Comparison of ENCODE assay signal across 9 mouse cellular contexts in the genomic region with DNA sequence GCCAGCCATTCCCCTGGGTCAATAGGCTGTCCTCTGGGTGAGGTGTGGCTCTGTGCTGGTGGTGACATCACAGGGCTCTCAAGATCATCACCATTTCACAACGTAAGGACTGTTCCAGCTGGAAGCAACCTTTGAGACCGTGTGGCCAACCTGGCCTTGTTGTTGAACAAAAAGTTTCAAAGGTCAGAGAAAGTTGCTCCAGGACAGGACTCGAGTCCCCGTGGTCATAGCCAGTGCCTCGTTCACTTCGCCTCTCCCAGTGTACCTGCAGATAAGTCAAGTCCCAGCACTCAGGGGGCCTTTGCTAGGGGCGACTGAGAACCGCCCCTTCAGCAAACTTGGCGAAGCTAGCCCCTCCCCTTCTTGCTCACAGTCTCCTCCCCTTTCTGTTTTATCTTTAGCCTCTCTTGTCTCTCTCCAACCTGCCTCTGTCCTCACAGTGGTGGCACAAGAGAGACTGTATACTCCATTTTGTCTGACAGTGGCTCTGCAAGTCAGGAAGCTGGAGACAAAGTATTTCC. TPM values are rescaled to one million over a fixed set of nuclear protein-coding genes. Genes with fewer than 3 reads are reported as not detected.
DNase-seq lines count a peak whose midpoint lies in the region; ATAC-seq and TF ChIP-seq lines count a peak whose summit lies in the region.
"Had no signal": no experiment of that assay in that cellular context is flagged by ENCODE, and none has a peak within 500 bp of the region (broad histone marks: within the 10 kb centered on the region; RNA-seq: fewer than 3 reads in every experiment).

No protein-coding gene starts in this region.

- TF ChIP-seq CTCF in layer of hippocampus, adult 2 months (conservative IDR thresholded peaks at IDR 0.05) = no peak

- ATAC-seq in limb, embryonic 13.5 days (ENCODE audit: low FRiP score, low read depth) = 0 out of 2 replicates have a peak, but pooled peaks have one; percentile 44
- ATAC-seq in hindbrain, embryonic 14.5 days (ENCODE audit: low FRiP score) = no peak
- ATAC-seq in forebrain, embryonic 16.5 days = no peak
- ATAC-seq: midbrain, embryonic 16.5 days had no signal

- peak overlapping the region; percentile 89 for H3K27ac ChIP-seq in layer of hippocampus, adult 2 months
- no peak overlapping the region for H3K27ac ChIP-seq in limb, embryonic 13.5 days
- H3K27ac ChIP-seq in hindbrain, embryonic 14.5 days = no peak overlapping the region
- H3K27ac ChIP-seq in forebrain, embryonic 16.5 days (ENCODE audit: low read length) = no peak overlapping the region

- H3K9ac ChIP-seq in limb, embryonic 13.5 days = no peak overlapping the region
- H3K9ac ChIP-seq in hindbrain, embryonic 14.5 days = no peak overlapping the region
- H3K9ac ChIP-seq in forebrain, embryonic 16.5 days (replicated peaks; ENCODE audit: low read depth, low read length) = no peak overlapping the region

- no peak overlapping the region for H3K4me2 ChIP-seq in limb, embryonic 13.5 days (replicated peaks)
- H3K4me2 ChIP-seq in hindbrain, embryonic 14.5 days (replicated peaks) = no peak overlapping the region
- no peak overlapping the region for H3K4me2 ChIP-seq in forebrain, embryonic 16.5 days (ENCODE audit: low read length)

- H3K9me3 ChIP-seq in limb, embryonic 13.5 days = no peaks in the 10 kb centered on the region
- no peaks in the 10 kb centered on the region for H3K9me3 ChIP-seq in hindbrain, embryonic 14.5 days (ENCODE audit: control insufficient read depth, low read length)
- no peaks in the 10 kb centered on the region for H3K9me3 ChIP-seq in forebrain, embryonic 16.5 days (ENCODE audit: control insufficient read depth, low read length)

- H3K27me3 ChIP-seq in limb, embryonic 13.5 days = no peaks in the 10 kb centered on the region
- no peaks in the 10 kb centered on the region for H3K27me3 ChIP-seq in hindbrain, embryonic 14.5 days (ENCODE audit: control insufficient read depth, insufficient read depth, low read length)
- H3K27me3 ChIP-seq in forebrain, embryonic 16.5 days (replicated peaks; ENCODE audit: control insufficient read depth, insufficient read depth, low read length) = no peaks in the 10 kb centered on the region

- peaks cover 28% of the 10 kb centered on the region for H3K4me1 ChIP-seq in limb, embryonic 13.5 days
- H3K4me1 ChIP-seq in hindbrain, embryonic 14.5 days (replicated peaks; ENCODE audit: control insufficient read depth, insufficient read depth, low read length) = 0 out of 2 replicates have a peak, but pooled peaks cover 2% of the 10 kb centered on the region
- H3K4me1 ChIP-seq in forebrain, embryonic 16.5 days (replicated peaks; ENCODE audit: control insufficient read depth, insufficient read depth, low read length) = no peaks in the 10 kb centered on the region

- H3K4me3 ChIP-seq in layer of hippocampus, adult 2 months = no peak overlapping the region
- H3K4me3 ChIP-seq in limb, embryonic 13.5 days = no peak overlapping the region
- no peak overlapping the region for H3K4me3 ChIP-seq in hindbrain, embryonic 14.5 days (replicated peaks; ENCODE audit: low read length)
- no peak overlapping the region for H3K4me3 ChIP-seq in forebrain, embryonic 16.5 days (replicated peaks; ENCODE audit: low read length)

- no peak for DNase-seq in layer of hippocampus, adult 2 months (ENCODE audit: low spot score in 2 of 2)
- DNase-seq in layer of hippocampus, adult 8-10 months (ENCODE audit: low spot score in 2 of 2) = no peak
- peak; percentile 82 for DNase-seq in c-Kit-positive CD71-positive TER-119-positive erythroid progenitor cells, embryonic 14.5 days (ENCODE audit: low spot score)
- peak; percentile 72 for DNase-seq in thymus, postnatal 0 days (ENCODE audit: low spot score)
- no peak for DNase-seq in hindbrain, embryonic 14.5 days (ENCODE audit: low spot score)
- no peak for DNase-seq in layer of hippocampus, adult 9-10 months (ENCODE audit: low spot score)

- 26% methylated on average over 9 of the region's 9 CpGs for WGBS in limb, embryonic 13.5 days
- WGBS in hindbrain, embryonic 14.5 days = 44% methylated on average over 9 of the region's 9 CpGs
- 38% methylated on average over 9 of the region's 9 CpGs for WGBS in forebrain, embryonic 16.5 days

- no peaks in the 10 kb centered on the region for H3K36me3 ChIP-seq in limb, embryonic 13.5 days
- H3K36me3 ChIP-seq in hindbrain, embryonic 14.5 days (replicated peaks; ENCODE audit: control insufficient read depth, insufficient read depth) = no peaks in the 10 kb centered on the region
- no peaks in the 10 kb centered on the region for H3K36me3 ChIP-seq in forebrain, embryonic 16.5 days (ENCODE audit: control insufficient read depth, insufficient read depth)

RNA-seq across cellular contexts. Expression of a gene that starts 22.6 kb away (rescaled TPM):
- total RNA-seq in layer of hippocampus, adult 2 months (2021) = 10 to 100 TPM; 52.6 to 56.8 TPM
- 10 to 100 TPM; 53.6 to 57.1 (median 55.0) TPM for total RNA-seq in layer of hippocampus, adult 8-10 months (2022)
- 28.8 and 29.0 TPM in 2 replicates for polyA plus RNA-seq in limb, embryonic 13.5 days (2015; fragmentation: Nextera tagmentation; extraction: Ambion mirVana)
- 130 and 146 TPM in 2 replicates for polyA plus RNA-seq in thymus, postnatal 0 days (2015; fragmentation: Nextera tagmentation; extraction: Ambion mirVana)
- polyA plus RNA-seq in hindbrain, embryonic 14.5 days (2014; fragmentation: Nextera tagmentation; extraction: Ambion mirVana) = 39.4 and 44.5 TPM in 2 replicates
- 38.6 and 39.2 TPM in 2 replicates for polyA plus RNA-seq in forebrain, embryonic 16.5 days (2015; fragmentation: Nextera tagmentation; extraction: Ambion mirVana)

Comparison
In these comparisons a context has a peak if more than half of its experiments do, and no peak if none do; other contexts are left out.
1. DNase-seq: peak in c-Kit-positive CD71-positive TER-119-positive erythroid progenitor cells, embryonic 14.5 days (single experiment) and thymus, postnatal 0 days (single experiment); none in layer of hippocampus, adult 2 months (0 of 2), layer of hippocampus, adult 8-10 months (0 of 2), hindbrain, embryonic 14.5 days (single experiment) and layer of hippocampus, adult 9-10 months (single experiment).